In genomic region chr8:46036217-46036616, GRCm38 (mm10) we compare ENCODE assay signal across 32 mouse cellular contexts. TPM values are rescaled to one million over a fixed set of nuclear protein-coding genes. Genes with fewer than 3 reads are reported as not detected.
A peak's percentile ranks its signal among the peaks of the same experiment; 100 is the strongest.
DNase-seq lines count a peak whose midpoint lies in the region; ATAC-seq and TF ChIP-seq lines count a peak whose summit lies in the region.
"Had no signal": no experiment of that assay in that cellular context is flagged by ENCODE, and none has a peak within 500 bp of the region (broad histone marks: within the 10 kb centered on the region; RNA-seq: fewer than 3 reads in every experiment).

No protein-coding gene starts in this region.

- DNase-seq in neural tube, embryonic 10.5 days (ENCODE audit: extremely low spot score, low spot score), result peak; percentile 3
- DNase-seq in kidney, postnatal 25 days, result peak; percentile 56 to 80
- DNase-seq in forebrain, postnatal 0 days, result no peak
- DNase-seq in hindbrain, postnatal 0 days (ENCODE audit: low spot score), result no peak
- DNase-seq: adrenal gland, postnatal 14 days; cerebellum, adult 11 months; cerebellum, adult 9-11 months; embryo, embryonic 11 days; gastrocnemius, postnatal 10 days; heart, postnatal 10 days; liver, embryonic 13.5 days; lung, adult 18-20 months; lung, postnatal 4 days; thymus, adult 18-20 months; thymus, postnatal 25 days had no signal

- 81% methylated on average over 11 of the region's 11 CpGs for WGBS in neural tube, embryonic 15.5 days
- WGBS in kidney, embryonic 15.5 days, result 70% methylated on average over 11 of the region's 11 CpGs
- 77% methylated on average over 11 of the region's 11 CpGs for WGBS in forebrain, embryonic 15.5 days
- WGBS in forebrain, postnatal 0 days, result 75% methylated on average over 11 of the region's 11 CpGs
- 70% methylated on average over 11 of the region's 11 CpGs for WGBS in hindbrain, postnatal 0 days

- H3K27ac ChIP-seq in neural tube, embryonic 15.5 days (replicated peaks), result no peak overlapping the region
- no peak overlapping the region for H3K27ac ChIP-seq in kidney, embryonic 15.5 days
- no peak overlapping the region for H3K27ac ChIP-seq in forebrain, embryonic 15.5 days (replicated peaks)
- no peak overlapping the region for H3K27ac ChIP-seq in forebrain, postnatal 0 days (ENCODE audit: low read depth, low read length)
- no peak overlapping the region for H3K27ac ChIP-seq in hindbrain, postnatal 0 days
- H3K27ac ChIP-seq: embryonic facial prominence, embryonic 13.5 days; forebrain, embryonic 10.5 days; heart, embryonic 13.5 days; hindbrain, embryonic 14.5 days; limb, embryonic 13.5 days; liver, embryonic 13.5 days; midbrain, embryonic 12.5 days; neural tube, embryonic 13.5 days had no signal

- H3K4me1 ChIP-seq in neural tube, embryonic 15.5 days, result peaks cover 8% of the 10 kb centered on the region
- H3K4me1 ChIP-seq in kidney, embryonic 15.5 days, result no peaks in the 10 kb centered on the region
- H3K4me1 ChIP-seq in forebrain, embryonic 15.5 days, result no peaks in the 10 kb centered on the region
- H3K4me1 ChIP-seq in forebrain, postnatal 0 days (ENCODE audit: insufficient read depth), result no peaks in the 10 kb centered on the region
- H3K4me1 ChIP-seq in hindbrain, postnatal 0 days (ENCODE audit: insufficient read depth, low read length), result no peaks in the 10 kb centered on the region
- H3K4me1 ChIP-seq: liver, embryonic 13.5 days; midbrain, embryonic 12.5 days had no signal

- peaks cover 48% of the 10 kb centered on the region for H3K36me3 ChIP-seq in neural tube, embryonic 15.5 days
- H3K36me3 ChIP-seq in kidney, embryonic 15.5 days, result peaks cover 7% of the 10 kb centered on the region; the same call in 1 of the 2 replicates
- peaks cover 4% of the 10 kb centered on the region; the same call in 1 of the 2 replicates for H3K36me3 ChIP-seq in forebrain, embryonic 15.5 days
- peaks cover 22% of the 10 kb centered on the region for H3K36me3 ChIP-seq in forebrain, postnatal 0 days (ENCODE audit: insufficient read depth)
- H3K36me3 ChIP-seq in hindbrain, postnatal 0 days (ENCODE audit: insufficient read depth, low read length), result peaks cover 33% of the 10 kb centered on the region; the same call in 1 of the 2 replicates

- TF ChIP-seq CTCF in forebrain, postnatal 0 days (IDR thresholded peaks at IDR 0.05; ENCODE audit: low read depth), result no peak
- no peak for TF ChIP-seq CTCF in hindbrain, postnatal 0 days (IDR thresholded peaks at IDR 0.05; ENCODE audit: low read depth)

- H3K9ac ChIP-seq in neural tube, embryonic 15.5 days (replicated peaks), result no peak overlapping the region
- H3K9ac ChIP-seq in kidney, embryonic 15.5 days, result no peak overlapping the region
- H3K9ac ChIP-seq in forebrain, embryonic 15.5 days (replicated peaks), result no peak overlapping the region
- no peak overlapping the region for H3K9ac ChIP-seq in forebrain, postnatal 0 days
- no peak overlapping the region for H3K9ac ChIP-seq in hindbrain, postnatal 0 days (replicated peaks; ENCODE audit: low read length)
- H3K9ac ChIP-seq: embryonic facial prominence, embryonic 13.5 days; heart, embryonic 13.5 days; hindbrain, embryonic 14.5 days; limb, embryonic 13.5 days; liver, embryonic 13.5 days; midbrain, embryonic 12.5 days; neural tube, embryonic 13.5 days had no signal

- no peaks in the 10 kb centered on the region for H3K9me3 ChIP-seq in neural tube, embryonic 15.5 days (replicated peaks)
- no peaks in the 10 kb centered on the region for H3K9me3 ChIP-seq in kidney, embryonic 15.5 days (replicated peaks)
- H3K9me3 ChIP-seq in forebrain, embryonic 15.5 days, result no peaks in the 10 kb centered on the region
- no peaks in the 10 kb centered on the region for H3K9me3 ChIP-seq in forebrain, postnatal 0 days (ENCODE audit: low read length)
- no peaks in the 10 kb centered on the region for H3K9me3 ChIP-seq in hindbrain, postnatal 0 days (ENCODE audit: low read length)
- H3K9me3 ChIP-seq: embryonic facial prominence, embryonic 13.5 days; forebrain, embryonic 10.5 days; heart, embryonic 13.5 days; limb, embryonic 13.5 days; liver, embryonic 13.5 days; megakaryocyte, embryonic 14.5 days; midbrain, embryonic 12.5 days; neural tube, embryonic 13.5 days had no signal

- no peaks in the 10 kb centered on the region for H3K27me3 ChIP-seq in neural tube, embryonic 15.5 days (replicated peaks)
- H3K27me3 ChIP-seq in kidney, embryonic 15.5 days, result no peaks in the 10 kb centered on the region
- H3K27me3 ChIP-seq in forebrain, embryonic 15.5 days, result no peaks in the 10 kb centered on the region
- no peaks in the 10 kb centered on the region for H3K27me3 ChIP-seq in forebrain, postnatal 0 days (ENCODE audit: insufficient read depth, low read length)
- no peaks in the 10 kb centered on the region for H3K27me3 ChIP-seq in hindbrain, postnatal 0 days (ENCODE audit: insufficient read depth, low read length)
- H3K27me3 ChIP-seq: embryonic facial prominence, embryonic 13.5 days; heart, embryonic 13.5 days; limb, embryonic 13.5 days; liver, embryonic 13.5 days; megakaryocyte, embryonic 14.5 days; midbrain, embryonic 12.5 days; neural tube, embryonic 13.5 days had no signal

- no peak for ATAC-seq in neural tube, embryonic 15.5 days (ENCODE audit: low FRiP score)
- peak; percentile 52; the same call in 1 of the 2 replicates for ATAC-seq in kidney, embryonic 15.5 days (replicated peaks; ENCODE audit: low FRiP score)
- no peak for ATAC-seq in forebrain, embryonic 15.5 days (replicated peaks)
- ATAC-seq in forebrain, postnatal 0 days, result no peak
- ATAC-seq in hindbrain, postnatal 0 days, result no peak
- ATAC-seq: CD4-positive, CD25-positive, alpha-beta regulatory T cell, adult 4 months; forebrain, embryonic 16.5 days; inflammation-experienced regulatory T-cells, adult 6 months; lung, postnatal 0 days had no signal

- H3K4me2 ChIP-seq in neural tube, embryonic 15.5 days, result no peak overlapping the region
- no peak overlapping the region for H3K4me2 ChIP-seq in kidney, embryonic 15.5 days
- H3K4me2 ChIP-seq in forebrain, embryonic 15.5 days (replicated peaks), result no peak overlapping the region
- no peak overlapping the region for H3K4me2 ChIP-seq in forebrain, postnatal 0 days (ENCODE audit: low read depth)
- H3K4me2 ChIP-seq in hindbrain, postnatal 0 days (ENCODE audit: low read depth, low read length), result no peak overlapping the region
- H3K4me2 ChIP-seq: embryonic facial prominence, embryonic 13.5 days; heart, embryonic 13.5 days; hindbrain, embryonic 14.5 days; limb, embryonic 13.5 days; liver, embryonic 13.5 days; midbrain, embryonic 12.5 days; neural tube, embryonic 13.5 days had no signal

- no peak overlapping the region for H3K4me3 ChIP-seq in neural tube, embryonic 15.5 days (replicated peaks)
- H3K4me3 ChIP-seq in kidney, embryonic 15.5 days (replicated peaks), result no peak overlapping the region
- H3K4me3 ChIP-seq in forebrain, embryonic 15.5 days, result no peak overlapping the region
- H3K4me3 ChIP-seq in forebrain, postnatal 0 days (ENCODE audit: low read depth, low read length), result no peak overlapping the region
- H3K4me3 ChIP-seq in hindbrain, postnatal 0 days (ENCODE audit: low read length), result no peak overlapping the region
- H3K4me3 ChIP-seq: embryonic facial prominence, embryonic 13.5 days; forebrain, embryonic 10.5 days; heart, embryonic 13.5 days; limb, embryonic 13.5 days; liver, embryonic 13.5 days; megakaryocyte, embryonic 14.5 days; midbrain, embryonic 12.5 days; myocyte; neural tube, embryonic 13.5 days had no signal

RNA-seq across cellular contexts. Expression of gene Ankrd37, which starts 30.7 kb away (rescaled TPM):
- 39.8 and 50.5 TPM in 2 replicates for polyA plus RNA-seq in neural tube, embryonic 15.5 days (2015; fragmentation: Nextera tagmentation; extraction: Ambion mirVana)
- 23.6 and 24.9 TPM in 2 replicates for polyA plus RNA-seq in kidney, embryonic 15.5 days (2015; fragmentation: Nextera tagmentation; extraction: Ambion mirVana)
- polyA plus RNA-seq in forebrain, embryonic 15.5 days (2015; fragmentation: Nextera tagmentation; extraction: Ambion mirVana), result 24.7 and 29.6 TPM in 2 replicates
- 8.3 and 10.5 TPM in 2 replicates for total RNA-seq in forebrain, postnatal 0 days (2014; rRNA removed)
- polyA plus RNA-seq in forebrain, postnatal 0 days (2015; fragmentation: Nextera tagmentation; extraction: Ambion mirVana), result 12.9 and 14.5 TPM in 2 replicates
- 9.6 and 9.9 TPM in 2 replicates for total RNA-seq in hindbrain, postnatal 0 days (2014; rRNA removed)
- 14.1 and 15.5 TPM in 2 replicates for polyA plus RNA-seq in hindbrain, postnatal 0 days (2015; fragmentation: Nextera tagmentation; extraction: Ambion mirVana)

RNA-seq across cellular contexts. Expression of gene Lrp2bp, which starts 37.1 kb away (rescaled TPM):
- 0.52 and 0.79 TPM in 2 replicates for polyA plus RNA-seq in neural tube, embryonic 15.5 days (2015; fragmentation: Nextera tagmentation; extraction: Ambion mirVana)
- 0.61 and 0.76 TPM in 2 replicates for polyA plus RNA-seq in kidney, embryonic 15.5 days (2015; fragmentation: Nextera tagmentation; extraction: Ambion mirVana)
- polyA plus RNA-seq in forebrain, embryonic 15.5 days (2015; fragmentation: Nextera tagmentation; extraction: Ambion mirVana), result 0.42 and 0.45 TPM in 2 replicates
- total RNA-seq in forebrain, postnatal 0 days (2014; rRNA removed), result 0.29 and 0.31 TPM in 2 replicates
- polyA plus RNA-seq in forebrain, postnatal 0 days (2015; fragmentation: Nextera tagmentation; extraction: Ambion mirVana), result 0.22 and 0.25 TPM in 2 replicates
- 0.10 TPM in 1 of 2 replicates, not detected in the other for total RNA-seq in hindbrain, postnatal 0 days (2014; rRNA removed)
- 0.23 and 0.33 TPM in 2 replicates for polyA plus RNA-seq in hindbrain, postnatal 0 days (2015; fragmentation: Nextera tagmentation; extraction: Ambion mirVana)
- polyA plus RNA-seq: small intestine, adult 2 months had no signal

Comparison
In these comparisons a context has a peak if more than half of its experiments do, and no peak if none do; other contexts are left out.
1. DNase-seq: peak in neural tube, embryonic 10.5 days (single experiment) and kidney, postnatal 25 days (2 of 2); none in forebrain, postnatal 0 days (single experiment) and hindbrain, postnatal 0 days (single experiment).